Mouse (Mus musculus) olfactory bulb, adult 2 months (tissue): ENCODE results near the gene Rps26.

Experiments used
- CTCF ChIP-seq: fragments of 200-500 bp; IDR thresholded peaks from 2 replicates; pipeline ENCODE4 v1.5.1; 2012; ENCODE audit warnings: low read depth, mild to moderate bottlenecking, low read length, moderate library complexity; ENCODE audit not compliant: insufficient read depth
- POLR2A ChIP-seq: fragments of 200-500 bp; IDR thresholded peaks from 2 replicates; pipeline ENCODE4 v1.6.1; 2012; ENCODE audit warnings: mild to moderate bottlenecking, low read depth, low read length, moderate library complexity; ENCODE audit not compliant: insufficient read depth

- TF ChIP-seq CTCF (no peak), POLR2A (no peak)
Measured at GRCm38 (mm10) chr10:128612433-128613153, 14.0 kb downstream of the Rps26 start.
